Mouse (Mus musculus) forebrain, embryonic 15.5 days (tissue): ENCODE data around the gene Rasgef1a. TPM values are rescaled to one million over a fixed set of nuclear protein-coding genes. Genes with fewer than 3 reads are reported as not detected.

Experiments used
- ATAC-seq: fragments of 200-750 bp; cut with Nextera tagmentation; replicated peaks from 2 replicates; pipeline ENCODE4 v1.8.0; 2017; ENCODE audit warnings: mild to moderate bottlenecking, moderate TSS enrichment, moderate library complexity
- H3K27ac ChIP-seq: fragments of 300-500 bp; sonication (generic); replicated peaks from 2 replicates; pipeline ENCODE4 v1.5.1; 2015; ENCODE audit warnings: mild to moderate bottlenecking, inconsistent platforms
- H3K27me3 ChIP-seq: fragments of 300-500 bp; sonication (generic); 2 replicates; pipeline ENCODE4 v1.6.1; 2015; ENCODE audit warnings: inconsistent platforms
- H3K36me3 ChIP-seq: fragments of 300-500 bp; sonication (generic); 2 replicates; pipeline ENCODE4 v1.6.1; 2015; ENCODE audit warnings: mild to moderate bottlenecking, inconsistent platforms
- H3K4me1 ChIP-seq: fragments of 300-500 bp; sonication (generic); 2 replicates; pipeline ENCODE4 v1.6.1; 2015; ENCODE audit warnings: inconsistent platforms
- H3K4me2 ChIP-seq: fragments of 300-500 bp; sonication (generic); replicated peaks from 2 replicates; pipeline ENCODE4 v1.6.1; 2015; ENCODE audit warnings: mild to moderate bottlenecking, inconsistent platforms
- H3K4me3 ChIP-seq: fragments of 300-500 bp; sonication (generic); 2 replicates; pipeline ENCODE4 v1.5.1; 2015; ENCODE audit warnings: mild to moderate bottlenecking, inconsistent platforms
- H3K9ac ChIP-seq: fragments of 300-500 bp; sonication (generic); replicated peaks from 2 replicates; pipeline ENCODE4 v1.6.1; 2015; ENCODE audit warnings: mild to moderate bottlenecking, inconsistent platforms
- H3K9me3 ChIP-seq: fragments of 300-500 bp; sonication (generic); 2 replicates; pipeline ENCODE4 v1.6.1; 2016; ENCODE audit warnings: inconsistent platforms
- WGBS: fragments of 180-500 bp; shearing (Covaris S2); methylation state at CpG from one replicate; pipeline ENCODE4 v1.1.7; 2015; ENCODE audit warnings: mixed read lengths; 5-methylcytosine and 5-hydroxymethylcytosine counted together
- polyA plus RNA-seq: library from polyadenylated mRNA; unstranded; fragments of >200 nt; fragmentation: Nextera tagmentation; extraction: Ambion mirVana; gene quantifications from 2 replicates; pipeline ENCODE4 v1.2.1, GENCODE M21; 2015

Rasgef1a gene
- polyA plus RNA-seq, 1 experiment from 2014 or later = 3.7 TPM

- 69% methylated on average over 1 of the region's 1 CpGs for WGBS
- no peak overlapping the region for H3K4me3 ChIP-seq
- H3K9me3 ChIP-seq = no peaks in the 10 kb centered on the region
- no peak for ATAC-seq
- H3K9ac ChIP-seq = no peak overlapping the region
- H3K4me1 ChIP-seq = no peaks in the 10 kb centered on the region
- no peak overlapping the region for H3K4me2 ChIP-seq
- no peak overlapping the region for H3K27ac ChIP-seq
- no peaks in the 10 kb centered on the region for H3K27me3 ChIP-seq
- H3K36me3 ChIP-seq = no peaks in the 10 kb centered on the region
Observed at GRCm38 (mm10) chr6:118111810-118112209, 100.6 kb downstream of the Rasgef1a start.

DNA sequence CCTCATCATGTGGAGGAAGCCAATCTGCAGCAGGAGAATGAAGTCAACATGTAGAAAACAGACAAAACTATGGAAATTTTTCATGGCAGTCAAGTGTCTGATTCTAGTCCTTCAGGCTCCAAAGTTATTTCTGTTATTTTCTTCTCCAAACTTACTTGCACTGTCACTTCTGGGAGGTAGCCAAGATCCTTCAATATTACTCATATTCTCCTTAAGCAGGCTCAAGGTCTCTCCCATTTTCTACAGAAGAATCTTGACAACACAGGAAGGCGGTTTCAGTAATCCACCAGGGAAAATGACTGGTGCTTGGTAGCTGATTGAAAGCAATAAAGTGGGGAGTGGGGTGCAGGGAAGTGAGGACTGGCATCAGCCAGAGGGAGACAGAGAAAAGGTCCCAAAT, 111.5 kb downstream of the Rasgef1a start:
- Histone ChIP-seq H3K4me3 (no peak overlapping the region), H3K27me3 (no peaks in the 10 kb centered on the region), H3K4me2 (no peak overlapping the region), H3K27ac (no peak overlapping the region), H3K9ac (no peak overlapping the region), H3K4me1 (no peaks in the 10 kb centered on the region), H3K9me3 (no peaks in the 10 kb centered on the region), H3K36me3 (peaks cover 18% of the 10 kb centered on the region; the same call in 1 of the 2 replicates)
- ATAC-seq = no peak
- WGBS = 91% methylated on average over 1 of the region's 1 CpGs

DNA sequence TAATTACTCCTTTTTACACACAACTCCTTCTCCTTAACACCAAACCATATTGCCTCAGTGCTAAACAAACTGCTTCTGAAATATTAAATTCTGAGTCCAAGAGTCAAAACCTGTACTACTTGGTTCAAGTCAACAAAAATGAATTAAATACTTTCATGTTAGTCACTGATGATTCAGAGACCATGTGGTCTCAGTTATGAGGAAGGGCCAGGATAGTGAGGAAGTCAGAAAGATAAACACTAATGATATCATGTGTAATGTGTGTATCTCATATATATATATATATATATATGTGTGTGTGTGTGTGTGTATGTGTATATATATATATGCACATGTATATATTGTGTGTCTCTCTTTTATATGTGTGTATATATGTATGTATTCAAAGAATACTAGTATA, 115.3 kb downstream of the Rasgef1a start:
- H3K4me2 ChIP-seq = no peak overlapping the region
- H3K4me3 ChIP-seq = no peak overlapping the region
- no peaks in the 10 kb centered on the region for H3K27me3 ChIP-seq
- H3K9ac ChIP-seq = no peak overlapping the region
- H3K27ac ChIP-seq = no peak overlapping the region
- H3K36me3 ChIP-seq = peaks cover 18% of the 10 kb centered on the region; the same call in 1 of the 2 replicates
- H3K9me3 ChIP-seq = no peaks in the 10 kb centered on the region
- no peaks in the 10 kb centered on the region for H3K4me1 ChIP-seq
- ATAC-seq = no peak

- H3K36me3 ChIP-seq = peaks cover 18% of the 10 kb centered on the region; the same call in 1 of the 2 replicates
- no peak for ATAC-seq
- 87% methylated on average over 7 of the region's 7 CpGs for WGBS
Observed at GRCm38 (mm10) chr6:118127198-118127597, 116.0 kb downstream of the Rasgef1a start.

DNA sequence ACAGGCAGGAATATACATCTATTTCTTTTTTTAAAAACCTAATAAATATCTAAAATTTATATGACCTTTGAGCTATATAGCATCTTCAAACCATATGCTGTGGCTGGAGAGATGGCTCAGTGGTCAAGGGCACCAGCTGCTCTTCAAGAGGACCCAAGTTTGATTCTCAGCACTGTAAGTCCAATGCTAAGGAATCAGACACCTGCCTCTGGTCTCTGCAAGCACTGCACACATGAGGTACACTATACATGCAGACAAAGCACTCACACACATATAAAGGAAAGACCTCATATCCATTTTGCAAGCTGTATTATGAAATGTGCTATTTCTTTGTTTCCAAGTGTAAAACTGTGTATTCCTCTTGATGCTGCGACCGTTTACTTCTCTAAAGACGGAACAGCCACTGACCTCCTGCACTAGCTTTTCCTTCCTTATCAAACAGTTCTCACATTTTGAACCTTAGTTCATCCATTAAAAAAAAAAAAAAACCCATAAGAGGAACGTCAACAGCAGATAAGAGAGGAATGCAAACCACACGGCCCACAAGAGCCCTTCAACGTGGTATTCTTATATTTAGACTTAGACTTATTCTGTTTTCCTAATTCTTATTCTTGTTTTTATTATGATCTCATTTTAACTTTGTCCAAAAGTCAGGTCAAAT, 116.7 kb downstream of the Rasgef1a start:
- Histone ChIP-seq H3K9ac (no peak overlapping the region), H3K9me3 (no peaks in the 10 kb centered on the region), H3K27me3 (no peaks in the 10 kb centered on the region), H3K27ac (no peak overlapping the region), H3K4me3 (no peak overlapping the region), H3K36me3 (peaks cover 11% of the 10 kb centered on the region; the same call in 1 of the 2 replicates), H3K4me2 (no peak overlapping the region), H3K4me1 (no peaks in the 10 kb centered on the region)
- no peak for ATAC-seq
- 88% methylated on average over 6 of the region's 6 CpGs for WGBS

More at GRCm38 (mm10) chr6:118127198-118127597, 116.0 kb downstream of the Rasgef1a start:
- H3K9ac ChIP-seq = no peak overlapping the region
- no peak overlapping the region for H3K4me2 ChIP-seq
- H3K4me1 ChIP-seq = no peaks in the 10 kb centered on the region
- H3K4me3 ChIP-seq = no peak overlapping the region
- H3K9me3 ChIP-seq = no peaks in the 10 kb centered on the region
- no peak overlapping the region for H3K27ac ChIP-seq
- H3K27me3 ChIP-seq = no peaks in the 10 kb centered on the region

- no peak for ATAC-seq
- peaks cover 2% of the 10 kb centered on the region; the same call in 1 of the 2 replicates for H3K36me3 ChIP-seq
- H3K4me2 ChIP-seq = no peak overlapping the region
- H3K9ac ChIP-seq = no peak overlapping the region
- 72% methylated on average over 2 of the region's 2 CpGs for WGBS
- H3K27me3 ChIP-seq = no peaks in the 10 kb centered on the region
- no peak overlapping the region for H3K4me3 ChIP-seq
- no peaks in the 10 kb centered on the region for H3K4me1 ChIP-seq
- no peaks in the 10 kb centered on the region for H3K9me3 ChIP-seq
- no peak overlapping the region for H3K27ac ChIP-seq
Observed at GRCm38 (mm10) chr6:118130022-118130421, 118.8 kb downstream of the Rasgef1a start.

DNA sequence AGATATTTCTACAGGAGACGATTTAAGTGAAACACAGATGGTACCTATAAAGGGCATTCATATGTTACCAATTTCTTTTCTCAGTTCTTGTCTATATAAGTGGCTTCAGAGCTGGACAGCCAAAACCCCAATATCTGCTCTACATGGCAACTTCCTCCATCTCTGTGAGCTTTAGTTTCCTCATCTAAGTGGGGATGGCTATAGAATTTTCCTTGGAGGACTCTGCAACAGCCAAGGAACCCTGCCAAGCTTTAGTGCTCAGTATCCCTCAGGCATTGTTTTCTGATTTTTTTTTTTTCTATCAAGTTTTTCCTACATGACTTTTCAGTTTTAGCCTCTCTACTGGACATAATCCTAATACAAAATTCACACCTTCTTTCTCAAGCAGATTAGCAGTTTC, 123.2 kb downstream of the Rasgef1a start:
- 85% methylated on average over 1 of the region's 1 CpGs for WGBS
- no peak for ATAC-seq
- Histone ChIP-seq H3K9me3 (no peaks in the 10 kb centered on the region), H3K4me1 (peaks cover 7% of the 10 kb centered on the region; the same call in 1 of the 2 replicates), H3K4me3 (no peak overlapping the region), H3K36me3 (no peaks in the 10 kb centered on the region), H3K9ac (no peak overlapping the region), H3K4me2 (no peak overlapping the region), H3K27ac (no peak overlapping the region), H3K27me3 (no peaks in the 10 kb centered on the region)

GRCm38 (mm10) chr6:118137148-118137547, 125.9 kb downstream of the Rasgef1a start:
- Histone ChIP-seq H3K4me2 (no peak overlapping the region), H3K4me3 (no peak overlapping the region), H3K9me3 (no peaks in the 10 kb centered on the region), H3K27ac (no peak overlapping the region), H3K36me3 (no peaks in the 10 kb centered on the region), H3K4me1 (peaks cover 7% of the 10 kb centered on the region; the same call in 1 of the 2 replicates), H3K27me3 (no peaks in the 10 kb centered on the region), H3K9ac (no peak overlapping the region)
- ATAC-seq = no peak
- 88% methylated on average over 2 of the region's 2 CpGs for WGBS

- H3K36me3 ChIP-seq = no peaks in the 10 kb centered on the region
- peak within 1 kb of the TSS; percentile 68 for H3K9ac ChIP-seq
- no peaks in the 10 kb centered on the region for H3K27me3 ChIP-seq
- peaks cover 7% of the 10 kb centered on the region; the same call in 1 of the 2 replicates for H3K4me1 ChIP-seq
- H3K4me3 ChIP-seq = peak within 1 kb of the TSS; percentile 81
- H3K4me2 ChIP-seq = peak within 1 kb of the TSS; percentile 75
- peak within 1 kb of the TSS; percentile 80 for H3K27ac ChIP-seq
- H3K9me3 ChIP-seq = no peaks in the 10 kb centered on the region
- peak; percentile 98 for ATAC-seq
- WGBS = 6% methylated on average over 54 of the region's 66 CpGs
Observed at GRCm38 (mm10) chr6:118138731-118139709, 127.8 kb downstream of the Rasgef1a start, which contains the start of gene Csgalnact2. Gene Csgalnact2, minus strand, starts transcription at chr6:118139140.

- Histone ChIP-seq H3K4me1 (peaks cover 7% of the 10 kb centered on the region; the same call in 1 of the 2 replicates), H3K36me3 (no peaks in the 10 kb centered on the region), H3K9ac (no peak overlapping the region), H3K9me3 (no peaks in the 10 kb centered on the region), H3K4me3 (no peak overlapping the region), H3K27ac (no peak overlapping the region), H3K4me2 (no peak overlapping the region), H3K27me3 (no peaks in the 10 kb centered on the region)
- no peak for ATAC-seq
- 91% methylated on average over 6 of the region's 6 CpGs for WGBS
Observed at GRCm38 (mm10) chr6:118140961-118141360, 129.7 kb downstream of the Rasgef1a start.
